Mouse (Mus musculus): Measurements from ENCODE around the gene Grin2d.

DNA sequence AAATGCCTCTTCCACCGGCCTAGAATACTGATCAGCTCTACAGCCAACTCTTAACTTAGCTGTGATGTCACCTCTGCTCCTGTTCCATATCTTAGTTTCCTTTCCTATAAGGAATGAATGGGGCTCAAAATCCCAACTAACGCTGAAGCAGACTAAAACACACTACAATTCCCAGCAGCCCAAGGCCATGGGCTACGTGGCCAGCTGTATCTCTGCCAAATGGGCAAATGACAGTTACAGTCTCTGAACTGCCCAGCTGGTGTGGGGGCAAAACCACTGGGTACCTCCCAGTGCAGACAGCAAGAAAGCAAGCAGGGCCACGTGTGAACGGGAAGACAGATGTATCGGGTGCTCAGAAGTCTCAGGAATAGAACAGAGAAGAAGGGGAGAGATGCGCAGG is 51.5 kb downstream of the Grin2d start:
- TF ChIP-seq POLR2A (IDR thresholded peaks at IDR 0.05; ENCODE audit: insufficient read length, low read depth) (no peak), MYOG (IDR thresholded peaks at IDR 0.05; ENCODE audit: control insufficient read depth in 1 of 3, insufficient read depth in 1 of 3, insufficient read length in 2 of 3, low read depth in 2 of 3) (no peak), TCF12 (IDR thresholded peaks at IDR 0.05; ENCODE audit: insufficient read depth, poor library complexity, severe bottlenecking) (no peak)

Measured in myocyte (in vitro differentiated cells).